Mouse (Mus musculus) kidney, postnatal 36 days (tissue): ENCODE data around the gene Laptm5.

Experiments used
- DNase-seq, 2 experiments: peaks; one replicate each; pipeline ENCODE4 v3.0.0; 2021 to 2022; ENCODE audit warnings: mixed read lengths in 2 of 2

The Laptm5 gene

GRCm38 (mm10) chr4:130921986-130922385, 9.1 kb downstream of the Laptm5 start:
- DNase-seq, result no peak

- DNase-seq, result no peak
These were observed 13.3 kb downstream of the Laptm5 start for GRCm38 (mm10) chr4:130926274-130926673.

DNA sequence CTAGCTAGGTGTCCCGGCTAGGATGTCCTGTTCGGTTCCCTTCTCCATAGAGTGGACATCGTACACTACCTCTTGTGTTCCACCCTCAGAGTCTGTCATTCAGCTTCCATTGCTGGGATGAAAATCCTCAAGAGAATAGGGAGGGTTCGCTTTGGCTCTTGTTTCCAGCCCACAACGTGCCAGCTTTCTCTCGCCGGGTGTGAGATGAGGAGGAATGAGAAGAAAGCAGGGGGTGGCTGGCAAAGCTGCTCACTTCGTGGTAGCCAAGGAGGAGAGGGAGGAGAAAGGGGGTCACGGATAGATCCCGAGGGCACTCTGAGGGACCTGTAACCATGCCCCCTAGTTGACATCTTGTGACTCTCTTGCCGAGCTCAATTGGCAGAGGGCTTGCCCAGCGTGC, 14.9 kb downstream of the Laptm5 start:
- DNase-seq, result no peak

DNA sequence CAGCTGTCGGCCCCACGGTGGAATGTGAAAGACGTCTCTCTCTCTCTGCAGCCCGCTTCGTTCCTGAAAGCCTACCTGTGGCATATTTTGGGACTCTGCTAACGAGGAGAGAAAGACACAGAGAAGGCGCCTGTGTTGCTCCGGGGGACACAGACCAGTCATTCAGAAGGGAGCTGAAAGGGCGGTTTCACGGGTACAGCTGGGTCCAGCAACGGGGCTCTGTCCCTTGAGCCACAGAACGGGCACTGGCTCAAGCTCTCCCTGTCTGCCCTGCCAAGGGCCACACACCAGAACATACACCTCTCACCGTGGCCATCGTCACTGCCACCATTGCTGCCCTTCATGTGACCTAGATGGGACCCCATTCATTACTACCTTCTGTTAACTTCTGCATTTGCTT, 29.7 kb downstream of the Laptm5 start:
- no peak for DNase-seq

- DNase-seq, result no peak
These were observed 31.2 kb downstream of the Laptm5 start, which contains the start of gene Matn1 for GRCm38 (mm10) chr4:130944112-130944511. TSS of gene Matn1 (plus strand) at chr4:130944385.

GRCm38 (mm10) chr4:130944779-130945178, 31.9 kb downstream of the Laptm5 start:
- no peak for DNase-seq

DNA sequence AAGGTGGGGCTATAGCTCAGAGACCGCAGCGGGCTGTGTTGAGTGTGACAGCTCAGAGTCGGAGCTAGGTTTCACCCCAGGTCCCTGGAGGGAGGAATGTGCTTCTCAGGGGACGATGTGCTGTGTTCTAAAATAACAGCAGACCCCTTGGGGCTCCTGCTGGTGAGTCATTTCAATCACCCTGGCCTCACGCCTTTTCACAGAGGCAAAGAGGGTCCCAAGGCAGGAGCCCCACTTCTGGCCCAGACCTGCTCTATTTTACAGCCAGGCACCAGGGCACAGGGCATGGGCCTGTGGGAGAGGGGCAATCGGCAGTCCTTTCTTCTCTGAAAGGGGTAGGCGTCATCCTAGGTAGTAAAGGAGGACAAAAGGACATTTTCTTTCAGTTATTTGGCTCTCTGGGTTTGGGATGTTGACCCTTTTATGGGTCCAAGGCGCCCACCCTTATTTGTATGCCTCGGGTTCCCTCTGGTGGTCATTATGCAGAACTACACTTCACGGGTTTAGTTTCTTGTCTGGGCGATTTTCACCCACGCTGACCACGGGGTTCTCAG, 34.2 kb downstream of the Laptm5 start:
- DNase-seq, result peak in 1 of 2 experiments; percentile 26

DNA sequence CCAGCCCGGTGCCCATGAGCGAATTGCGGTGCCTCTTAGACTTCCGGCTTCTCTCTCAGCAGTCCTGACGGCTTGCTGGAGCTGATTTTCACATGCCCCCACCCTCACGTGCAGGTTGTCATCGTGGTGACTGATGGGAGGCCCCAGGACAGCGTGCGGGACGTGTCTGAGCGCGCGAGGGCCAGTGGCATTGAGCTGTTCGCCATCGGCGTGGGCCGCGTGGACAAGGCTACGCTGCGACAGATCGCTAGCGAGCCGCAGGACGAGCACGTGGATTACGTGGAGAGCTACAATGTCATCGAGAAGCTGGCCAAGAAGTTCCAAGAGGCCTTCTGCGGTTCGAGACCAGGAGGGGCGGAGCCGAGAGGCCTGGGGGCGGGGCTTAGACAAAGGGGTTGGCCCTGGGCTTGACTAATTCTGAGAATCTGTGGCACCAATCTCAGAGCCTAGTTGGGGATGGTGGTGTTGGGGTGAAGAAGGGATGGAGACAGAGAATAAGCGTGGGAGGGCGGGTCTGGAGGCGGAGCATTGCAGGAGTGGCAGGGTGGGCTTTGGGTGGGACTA, 37.0 kb downstream of the Laptm5 start:
- DNase-seq, result no peak

- peak; percentile 14 to 68 for DNase-seq
These were observed 39.6 kb downstream of the Laptm5 start for GRCm38 (mm10) chr4:130952531-130952930.

- DNase-seq, result no peak
These were observed 44.2 kb downstream of the Laptm5 start for GRCm38 (mm10) chr4:130957156-130957555.

DNA sequence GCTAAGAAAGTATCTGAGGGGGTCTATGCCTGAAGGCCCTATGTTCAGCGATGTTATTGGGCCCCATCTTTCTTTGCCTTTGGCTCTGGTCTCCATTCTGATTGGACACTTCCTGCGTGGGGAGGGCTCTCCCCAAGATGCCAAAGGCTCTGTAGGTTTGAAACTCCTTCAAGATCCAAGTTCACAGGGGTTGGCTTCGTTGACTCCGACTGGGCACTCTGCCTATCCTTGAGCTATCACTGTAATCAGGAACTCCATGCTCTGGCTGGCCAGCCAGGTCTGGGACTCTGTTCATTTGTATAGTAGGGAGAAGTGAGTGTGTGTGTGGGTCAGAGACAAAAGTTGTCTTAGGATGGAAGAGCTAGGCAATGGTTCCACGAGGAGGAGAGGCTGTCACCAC, 45.9 kb downstream of the Laptm5 start:
- DNase-seq, result no peak

- no peak for DNase-seq
These were observed 46.8 kb downstream of the Laptm5 start for GRCm38 (mm10) chr4:130959678-130960077.

DNA sequence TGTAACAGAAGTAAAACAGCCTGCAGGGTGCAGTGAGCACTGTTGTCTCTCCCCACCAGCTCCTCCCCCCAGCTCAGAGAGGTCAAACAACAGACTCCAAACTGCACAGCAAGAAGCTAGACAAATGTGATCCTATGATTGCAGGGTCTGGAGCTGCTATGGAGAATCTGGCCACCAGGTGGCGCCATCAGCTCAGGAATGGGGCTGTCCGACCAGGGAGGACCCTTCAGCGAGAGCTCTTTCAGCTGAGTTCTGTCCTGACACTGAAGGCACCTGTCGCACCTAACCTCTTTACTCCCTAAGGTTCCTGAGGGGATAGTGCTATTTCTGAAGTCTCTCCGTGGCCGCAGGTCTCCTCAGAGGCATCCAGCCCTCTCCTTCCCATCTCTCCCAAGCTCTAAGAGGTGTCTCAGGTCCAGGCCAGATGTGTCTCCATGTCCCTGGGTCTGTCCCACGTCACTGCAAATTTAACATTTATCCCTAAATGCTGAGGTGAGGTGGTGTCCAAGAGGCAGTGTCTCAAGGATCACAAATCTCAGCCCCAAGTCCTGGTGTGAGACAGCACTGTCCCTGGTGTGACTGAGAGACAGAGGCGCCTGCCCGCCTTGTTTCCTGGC, 47.3 kb downstream of the Laptm5 start:
- peak; percentile 57 to 91 for DNase-seq

- no peak for DNase-seq
These were observed 58.4 kb downstream of the Laptm5 start for GRCm38 (mm10) chr4:130971278-130971677.

DNA sequence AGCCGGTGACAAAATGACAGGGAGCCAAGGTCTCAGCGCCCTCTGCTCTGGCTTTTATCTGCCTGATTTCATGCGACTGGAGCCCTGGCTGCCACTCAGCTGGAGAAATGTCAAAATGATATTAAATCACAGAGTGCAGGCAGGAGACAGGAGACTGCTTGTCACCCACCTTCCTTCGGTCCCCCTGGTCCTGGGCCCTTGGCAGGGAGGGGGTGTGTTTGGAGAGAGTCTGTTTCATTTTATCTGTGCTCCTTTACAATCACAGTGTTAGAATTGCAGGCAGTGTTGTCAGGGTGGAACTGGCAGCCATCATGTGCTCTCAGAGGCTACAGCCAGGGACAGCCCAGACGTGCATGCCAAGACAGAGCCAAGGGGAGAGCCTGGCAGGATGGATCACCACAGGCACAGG, 59.5 kb downstream of the Laptm5 start:
- DNase-seq, result no peak

DNA sequence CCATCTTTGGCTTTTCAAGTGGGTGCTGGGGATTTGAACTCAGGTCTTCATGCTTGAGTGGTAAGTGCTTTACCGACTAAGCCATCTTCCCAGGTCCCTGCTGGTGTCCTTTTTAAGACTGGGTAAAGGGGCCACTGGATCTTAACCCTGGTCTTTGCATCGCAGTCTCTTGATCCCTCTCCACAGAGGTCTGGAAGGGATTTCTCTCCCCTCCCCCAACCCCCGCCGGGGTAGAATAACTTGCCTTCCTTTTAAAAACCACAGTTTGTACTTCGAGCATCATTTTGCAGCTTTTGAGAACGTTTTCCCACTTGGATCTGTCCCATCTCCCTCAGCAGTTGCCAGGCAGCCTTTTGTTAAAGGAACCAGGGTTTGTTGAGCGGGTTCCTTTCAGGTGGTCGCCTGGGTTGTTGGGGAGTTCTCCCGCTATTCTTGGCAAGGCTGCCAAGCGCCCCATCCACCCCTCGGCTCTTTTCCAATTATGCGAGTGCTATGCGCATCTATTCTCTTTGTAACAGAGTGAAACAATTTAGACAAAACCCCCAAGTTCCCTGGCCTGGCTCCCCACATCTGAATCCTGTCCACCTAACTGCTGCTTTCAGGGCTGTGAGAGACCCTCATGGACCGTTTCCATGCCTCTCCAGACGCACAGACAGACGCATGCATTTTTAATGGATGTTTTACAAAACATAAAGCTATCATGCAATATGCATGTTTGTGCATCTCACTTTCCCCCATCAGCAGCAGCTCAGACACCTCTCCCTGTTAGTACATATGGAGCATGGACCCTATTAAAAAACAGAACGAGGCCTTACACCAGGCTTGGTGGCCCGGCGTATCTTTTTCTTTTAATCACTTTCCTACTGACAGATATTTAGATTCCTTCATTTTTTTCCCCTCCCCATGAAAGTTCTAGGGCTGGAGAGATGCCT, 60.7 kb downstream of the Laptm5 start:
- no peak for DNase-seq

DNA sequence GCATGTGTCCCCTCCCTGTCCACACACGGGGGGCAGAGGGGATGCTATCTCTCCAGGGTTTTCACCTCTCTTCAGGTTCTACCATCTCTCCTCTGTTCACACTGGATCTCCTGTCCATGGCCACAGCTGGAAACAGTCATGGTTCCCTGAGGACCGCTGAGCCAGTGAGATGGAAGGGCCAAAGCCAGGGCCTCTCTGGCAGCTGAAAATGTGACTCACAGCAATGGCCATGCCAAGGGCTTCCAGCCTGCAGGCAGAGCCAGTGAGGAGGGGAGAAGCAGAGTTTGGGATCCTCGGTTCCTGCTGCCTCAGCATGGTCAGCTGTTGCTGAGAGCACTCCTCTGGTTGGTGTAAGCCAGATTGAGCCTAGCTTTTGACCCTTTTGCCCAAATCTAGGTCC, 66.1 kb downstream of the Laptm5 start:
- DNase-seq, result no peak

DNA sequence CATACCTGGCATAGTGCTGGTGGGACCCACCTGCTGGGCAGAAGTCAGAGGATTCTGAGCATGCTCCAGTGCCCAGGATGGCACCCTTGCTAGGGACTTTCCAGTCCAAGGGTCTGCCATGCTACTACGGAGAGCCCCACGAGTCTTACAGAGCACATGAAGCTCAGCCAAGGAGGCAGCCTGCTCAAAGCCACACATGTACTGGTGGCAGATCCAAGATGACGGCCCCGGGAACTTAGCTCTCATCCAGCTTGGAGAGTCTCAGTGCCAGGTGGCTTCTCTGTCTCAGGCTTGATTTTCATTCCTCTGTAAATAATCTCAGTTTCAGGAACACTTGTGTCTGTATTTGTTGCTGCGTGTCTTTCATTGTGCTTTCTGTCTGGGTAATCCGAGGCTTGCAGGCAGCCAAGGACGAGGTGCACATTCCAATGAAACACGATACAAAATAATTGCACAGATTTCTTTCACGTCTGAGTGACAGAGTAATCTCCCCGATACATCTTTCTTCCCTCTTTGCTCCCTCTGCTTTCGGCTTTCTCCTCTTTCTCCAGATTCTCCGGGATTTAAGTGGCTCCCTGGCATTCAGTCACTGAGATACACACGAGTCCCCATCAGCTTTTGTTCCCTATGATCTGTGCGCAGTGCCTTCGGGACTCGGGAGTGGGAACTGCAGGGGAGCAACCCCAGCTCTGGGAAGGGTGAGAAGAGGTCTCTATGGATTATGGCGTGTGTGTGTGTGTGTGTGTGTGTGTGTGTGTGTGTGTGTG, 71.7 kb downstream of the Laptm5 start:
- DNase-seq, result no peak
